Mouse (Mus musculus) layer of hippocampus, postnatal 10 days (tissue): ENCODE data around the gene Gm13290. TPM values are rescaled to one million over a fixed set of nuclear protein-coding genes. Genes with fewer than 3 reads are reported as not detected.
"Not testable (repeated sequence)": the region's sequence is repeated elsewhere in the genome, so short reads cannot be mapped to it uniquely, and the experiment has no call there.

Experiments
- DNase-seq, 2 experiments: peaks; one replicate each; pipeline ENCODE4 v3.0.0; 2021; ENCODE audit warnings: low spot score in 2 of 2
- long read RNA-seq: library from polyadenylated mRNA; stranded (forward); transcript quantifications from one replicate; pipeline ENCODE4 v2.0.0, GENCODE M21; 2023
- total RNA-seq, 2 experiments: library from RNA; stranded (reverse); gene quantifications; 2 replicates each; pipeline ENCODE4 v1.2.3; 2021

The Gm13290 gene
- total RNA-seq, result not detected
- long read RNA-seq, result 0 reads

GRCm38 (mm10) chr4:88773534-88773933 lies at the start of gene Gm13290:
Gm13290 (plus strand) TSS chr4:88773834.
- DNase-seq, result not testable (repeated sequence)

- no peak for DNase-seq
Observed at GRCm38 (mm10) chr4:88726727-88727126, 46.9 kb upstream of the Gm13290 start.

GRCm38 (mm10) chr4:88727324-88727723 lies 46.3 kb upstream of the Gm13290 start:
- DNase-seq, result no peak

GRCm38 (mm10) chr4:88738480-88738879 lies 35.2 kb upstream of the Gm13290 start:
- peak; percentile 62 to 66 for DNase-seq

GRCm38 (mm10) chr4:88739036-88739435 lies 34.6 kb upstream of the Gm13290 start:
- no peak for DNase-seq

- DNase-seq, result no peak
Observed at GRCm38 (mm10) chr4:88741426-88741825, 32.2 kb upstream of the Gm13290 start.

- no peak for DNase-seq
Observed at GRCm38 (mm10) chr4:88742771-88743371, 30.8 kb upstream of the Gm13290 start.

- no peak for DNase-seq
Observed at GRCm38 (mm10) chr4:88744207-88744606, 29.4 kb upstream of the Gm13290 start.

- DNase-seq, result no peak
Observed at GRCm38 (mm10) chr4:88749926-88750325, 23.7 kb upstream of the Gm13290 start.

GRCm38 (mm10) chr4:88754818-88755340 lies 18.8 kb upstream of the Gm13290 start, which contains the start of gene Gm13271:
Gm13271 (plus strand) TSS chr4:88754868.
- peak; percentile 78 to 81 for DNase-seq

GRCm38 (mm10) chr4:88756581-88757513 lies 16.8 kb upstream of the Gm13290 start:
- peak in 1 of 2 experiments; percentile 17 for DNase-seq

- peak; percentile 93 to 94 for DNase-seq
Observed at GRCm38 (mm10) chr4:88757628-88758031, 16.0 kb upstream of the Gm13290 start.

- DNase-seq, result not testable (repeated sequence)
Observed at GRCm38 (mm10) chr4:88758751-88759150, 14.9 kb upstream of the Gm13290 start.

- peak; percentile 17 to 33 for DNase-seq
Observed at GRCm38 (mm10) chr4:88759610-88760268, 13.9 kb upstream of the Gm13290 start, which contains the start of gene Gm13283. Gm13283 (plus strand) TSS chr4:88760119.

- DNase-seq, result peak; percentile 45 to 66
Observed at GRCm38 (mm10) chr4:88760431-88760830, 13.2 kb upstream of the Gm13290 start.

- DNase-seq, result peak; percentile 73 to 83
Observed at GRCm38 (mm10) chr4:88761776-88762175, 11.9 kb upstream of the Gm13290 start.

GRCm38 (mm10) chr4:88762341-88762740 lies 11.3 kb upstream of the Gm13290 start:
- peak in 1 of 2 experiments; percentile 15 for DNase-seq

- DNase-seq, result peak in 1 of 2 experiments; percentile 16
Observed at GRCm38 (mm10) chr4:88763384-88764018, 10.1 kb upstream of the Gm13290 start.

- DNase-seq, result not testable (repeated sequence)
Observed at GRCm38 (mm10) chr4:88776622-88777021, 3.0 kb downstream of the Gm13290 start, which contains the start of gene Gm13289. Gm13289 (plus strand) TSS chr4:88776922.

GRCm38 (mm10) chr4:88779550-88779949 lies 5.9 kb downstream of the Gm13290 start, which contains the start of gene Gm13272:
Gm13272 (plus strand) TSS chr4:88779850.
- not testable (repeated sequence) for DNase-seq
